Mouse (Mus musculus) heart, embryonic 16.5 days (tissue): ENCODE measurements around the gene Wdr83os. TPM values are rescaled to one million over a fixed set of nuclear protein-coding genes. Genes with fewer than 3 reads are reported as not detected.

Source experiments
- ATAC-seq: fragments of 200-750 bp; cut with Nextera tagmentation; replicated peaks from 2 replicates; pipeline ENCODE4 v1.8.0; 2017; ENCODE audit warnings: moderate number of reproducible peaks; ENCODE audit not compliant: insufficient read depth, low FRiP score; ENCODE audit errors: extremely low read depth
- H3K27ac ChIP-seq: fragments of 300-500 bp; sonication (generic); 2 replicates; pipeline ENCODE4 v1.5.1; 2014; ENCODE audit warnings: mild to moderate bottlenecking, low read length, control low read depth, moderate library complexity
- H3K27me3 ChIP-seq: fragments of 300-500 bp; sonication (generic); 2 replicates; pipeline ENCODE4 v1.6.1; 2014; ENCODE audit warnings: low read length, mixed read lengths; ENCODE audit not compliant: control insufficient read depth, insufficient read depth
- H3K36me3 ChIP-seq: fragments of 300-500 bp; sonication (generic); 2 replicates; pipeline ENCODE4 v1.6.1; 2014; ENCODE audit not compliant: control insufficient read depth, insufficient read depth
- H3K4me1 ChIP-seq: fragments of 300-500 bp; sonication (generic); 2 replicates; pipeline ENCODE4 v1.6.1; 2014; ENCODE audit warnings: low read length, mixed read lengths; ENCODE audit not compliant: control insufficient read depth, insufficient read depth
- H3K4me2 ChIP-seq: fragments of 300-500 bp; sonication (generic); 2 replicates; pipeline ENCODE4 v1.6.1; 2014; ENCODE audit warnings: low read depth, mild to moderate bottlenecking, control low read depth, low read length
- H3K4me3 ChIP-seq: fragments of 300-500 bp; sonication (generic); 2 replicates; pipeline ENCODE4 v1.5.1; 2014; ENCODE audit warnings: mild to moderate bottlenecking, control low read depth, low read length
- H3K9ac ChIP-seq: fragments of 300-500 bp; sonication (generic); 2 replicates; pipeline ENCODE4 v1.6.1; 2014; ENCODE audit warnings: low read length, control low read depth
- H3K9me3 ChIP-seq: fragments of 300-500 bp; sonication (generic); replicated peaks from 2 replicates; pipeline ENCODE4 v1.6.1; 2016; ENCODE audit warnings: low read length; ENCODE audit not compliant: control insufficient read depth
- WGBS: fragments of 180-500 bp; shearing (Covaris S2); extraction: QIAGEN DNeasy Blood & Tissue Kit; methylation state at CpG from one replicate; pipeline ENCODE4 v1.1.7; 2014; 5-methylcytosine and 5-hydroxymethylcytosine counted together
- polyA plus RNA-seq: library from polyadenylated mRNA; unstranded; fragments of >200 nt; fragmentation: Nextera tagmentation; extraction: Ambion mirVana; gene quantifications from 2 replicates; pipeline ENCODE4 v1.2.1, GENCODE M21; 2015

Wdr83os gene
- polyA plus RNA-seq, 1 experiment from 2014 or later, result 115 TPM

DNA sequence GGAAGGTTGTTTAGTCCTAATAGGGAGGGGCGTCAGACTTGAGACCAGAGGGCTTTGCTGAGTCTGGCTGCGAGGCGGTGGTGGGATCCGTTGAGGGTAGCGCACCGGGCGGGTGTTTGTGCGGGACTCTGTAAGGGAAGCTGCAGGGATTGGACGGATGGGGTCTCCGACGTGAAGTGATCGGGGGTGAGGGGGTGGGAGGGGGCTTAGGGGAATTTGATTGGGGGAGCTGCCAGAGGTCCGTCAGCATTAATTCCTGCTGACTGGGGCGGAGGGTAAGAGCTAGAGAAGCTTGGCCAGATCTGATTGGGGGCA, 43.2 kb upstream of the Wdr83os start:
- peaks cover 16% of the 10 kb centered on the region for H3K36me3 ChIP-seq
- peak overlapping the region; percentile 87 for H3K4me2 ChIP-seq
- H3K4me1 ChIP-seq, result peaks cover 20% of the 10 kb centered on the region
- H3K9me3 ChIP-seq, result no peaks in the 10 kb centered on the region
- peak overlapping the region; percentile 96 for H3K9ac ChIP-seq
- H3K27ac ChIP-seq, result peak overlapping the region; percentile 98
- ATAC-seq, result peak; percentile 11
- peak overlapping the region; percentile 95 for H3K4me3 ChIP-seq
- WGBS, result under 1% methylated on average over 14 of the region's 14 CpGs
- H3K27me3 ChIP-seq, result no peaks in the 10 kb centered on the region

DNA sequence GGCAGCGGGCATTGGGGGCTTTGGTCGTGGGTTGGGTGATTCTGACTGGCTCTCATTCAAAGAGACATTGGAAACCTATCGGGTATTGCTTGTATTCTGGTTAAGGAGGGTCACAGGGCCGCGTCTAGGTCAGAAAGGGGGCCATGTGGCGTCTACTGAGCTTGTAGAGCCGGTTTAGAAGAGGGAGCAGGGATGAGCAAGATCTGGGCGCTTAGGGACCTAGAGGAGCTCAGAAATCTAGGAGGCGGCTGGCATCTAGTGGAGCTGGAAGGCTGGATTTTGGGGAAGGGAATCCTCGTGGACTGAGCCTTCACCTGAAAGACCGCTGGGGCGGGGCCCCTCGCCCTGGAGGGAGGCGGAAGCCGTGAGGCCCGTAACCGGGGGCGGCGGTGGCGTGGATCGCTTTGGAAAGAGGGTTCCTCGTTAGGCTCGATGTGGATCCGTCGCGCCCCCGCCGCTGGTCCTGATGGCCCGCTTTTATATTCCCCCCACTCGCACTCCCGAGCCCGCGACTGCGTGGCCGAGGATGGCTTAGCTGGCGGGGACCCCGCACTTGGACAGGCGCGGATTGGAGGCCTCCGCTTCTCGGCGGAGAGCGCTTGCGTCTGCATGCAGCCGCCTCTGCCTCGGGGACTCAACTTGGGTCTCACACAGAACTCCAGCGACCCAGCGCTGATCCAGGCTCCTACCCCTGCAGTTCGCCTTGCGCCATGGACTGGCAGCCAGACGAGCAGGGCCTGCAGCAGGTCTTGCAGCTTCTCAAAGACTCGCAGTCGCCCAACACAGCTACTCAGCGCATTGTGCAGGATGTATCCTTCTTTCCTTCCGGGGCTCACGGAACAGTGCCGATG, 42.6 kb upstream of the Wdr83os start:
- Histone ChIP-seq H3K27ac (peak overlapping the region; percentile 98), H3K4me1 (peaks cover 20% of the 10 kb centered on the region), H3K36me3 (peaks cover 12% of the 10 kb centered on the region), H3K4me3 (peak overlapping the region; percentile 95), H3K9me3 (no peaks in the 10 kb centered on the region), H3K4me2 (peak overlapping the region; percentile 87), H3K27me3 (no peaks in the 10 kb centered on the region), H3K9ac (peak overlapping the region; percentile 96)
- under 1% methylated on average over 57 of the region's 57 CpGs for WGBS
- no peak for ATAC-seq

DNA sequence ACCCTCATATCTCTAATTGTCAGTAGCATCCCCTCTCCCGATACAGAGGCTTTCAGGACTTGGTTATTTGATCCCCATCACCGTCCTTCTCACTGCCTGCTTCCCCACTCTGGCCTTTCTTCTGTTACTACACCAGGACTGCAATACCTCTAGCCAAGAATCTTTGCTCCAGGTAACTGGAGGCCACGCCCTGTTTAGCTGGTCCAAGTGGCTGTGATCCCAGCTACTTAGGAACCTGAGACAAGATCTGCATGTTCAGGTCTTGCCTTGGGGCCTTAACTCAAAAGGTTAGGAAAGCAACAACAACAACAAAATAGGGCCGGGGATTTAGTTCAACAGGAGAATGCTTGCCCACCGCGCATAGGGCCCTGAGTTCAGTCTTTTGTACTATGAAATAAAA, 36.9 kb upstream of the Wdr83os start:
- H3K36me3 ChIP-seq, result peaks cover 55% of the 10 kb centered on the region
- 94% methylated on average over 6 of the region's 6 CpGs for WGBS

DNA sequence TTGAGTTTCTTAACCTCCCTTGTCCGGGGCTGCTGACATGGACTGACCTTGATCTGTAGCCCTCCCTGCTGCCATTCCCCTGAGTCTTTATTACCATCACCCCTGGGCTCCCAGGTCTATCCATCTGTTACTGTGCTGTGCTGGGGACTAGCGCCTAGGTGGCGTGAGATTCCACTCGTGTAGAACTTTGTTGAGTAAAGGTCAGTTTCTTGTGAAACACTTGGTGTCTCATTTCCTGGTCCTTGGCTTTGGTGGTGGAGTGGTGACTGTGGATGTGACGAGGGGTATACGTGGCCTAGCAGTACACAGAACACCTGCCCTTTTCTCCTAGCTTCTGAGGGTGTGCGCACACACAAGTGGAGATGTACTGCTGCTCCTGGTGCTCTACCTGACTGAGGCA, 23.2 kb upstream of the Wdr83os start:
- H3K36me3 ChIP-seq, result peaks cover 36% of the 10 kb centered on the region
- whole genome bisulfite sequencing, result 79% methylated on average over 7 of the region's 7 CpGs
- H3K4me1 ChIP-seq, result peaks cover 3% of the 10 kb centered on the region
- H3K4me3 ChIP-seq, result no peak overlapping the region
- H3K9ac ChIP-seq, result no peak overlapping the region
- H3K27ac ChIP-seq, result no peak overlapping the region
- H3K4me2 ChIP-seq, result no peak overlapping the region
- H3K9me3 ChIP-seq, result no peaks in the 10 kb centered on the region
- no peaks in the 10 kb centered on the region for H3K27me3 ChIP-seq
- no peak for ATAC-seq

More for the DNA sequence above, 36.9 kb upstream of the Wdr83os start:
- peaks cover 4% of the 10 kb centered on the region for H3K4me1 ChIP-seq
- H3K4me3 ChIP-seq, result no peak overlapping the region
- H3K27me3 ChIP-seq, result no peaks in the 10 kb centered on the region
- H3K9me3 ChIP-seq, result no peaks in the 10 kb centered on the region
- no peak overlapping the region for H3K27ac ChIP-seq
- H3K4me2 ChIP-seq, result no peak overlapping the region
- H3K9ac ChIP-seq, result no peak overlapping the region
- ATAC-seq, result no peak

DNA sequence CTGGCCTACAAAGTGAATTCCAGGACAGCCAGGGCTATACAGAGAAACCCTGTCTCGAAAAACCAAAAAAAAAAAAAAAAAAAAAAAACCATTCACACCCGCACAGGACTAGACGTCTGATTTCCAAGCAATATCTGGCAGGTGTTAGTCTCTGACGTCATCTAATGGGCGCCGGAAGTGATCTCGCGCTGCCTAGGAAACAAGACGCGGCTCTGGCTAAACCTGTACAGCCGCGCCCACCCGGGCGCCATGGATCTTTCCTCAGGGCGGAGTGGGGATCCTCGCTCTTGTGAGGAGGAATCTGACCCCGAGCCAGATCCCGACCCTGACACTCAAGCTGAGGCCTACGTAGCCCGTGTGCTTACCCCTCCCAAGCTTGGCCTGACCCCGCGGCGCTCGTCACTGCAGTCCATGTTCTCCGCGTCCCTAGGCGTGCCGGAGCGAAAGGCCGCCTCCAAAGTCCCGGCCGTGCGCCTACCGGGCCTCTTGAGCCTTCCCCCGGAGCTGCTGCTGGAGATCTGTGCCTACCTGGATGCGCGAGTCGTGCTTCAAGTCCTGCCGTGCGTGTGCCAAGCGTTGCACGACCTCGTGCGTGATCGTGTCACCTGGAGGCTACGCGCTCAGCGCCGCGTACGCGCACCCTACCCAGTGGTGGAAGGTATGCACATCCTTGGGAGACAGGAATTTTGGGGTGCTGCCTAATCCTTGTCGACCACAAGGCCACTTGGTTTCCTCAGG, 20.5 kb upstream of the Wdr83os start, which contains the start of gene Fbxw9:
Gene Fbxw9 (plus strand): TSS at position 177 of the 738 bp plus-strand sequence.
- H3K27me3 ChIP-seq, result no peaks in the 10 kb centered on the region
- WGBS, result under 1% methylated on average over 52 of the region's 53 CpGs
- H3K4me2 ChIP-seq, result peak within 1 kb of the TSS; percentile 84
- peaks cover 13% of the 10 kb centered on the region for H3K36me3 ChIP-seq
- peak within 1 kb of the TSS; percentile 67 for H3K4me3 ChIP-seq
- peak within 1 kb of the TSS; percentile 72 for H3K9ac ChIP-seq
- peaks cover 3% of the 10 kb centered on the region for H3K4me1 ChIP-seq
- no peak within 1 kb of the TSS for H3K27ac ChIP-seq
- no peaks in the 10 kb centered on the region for H3K9me3 ChIP-seq
- ATAC-seq, result peak; percentile 90

DNA sequence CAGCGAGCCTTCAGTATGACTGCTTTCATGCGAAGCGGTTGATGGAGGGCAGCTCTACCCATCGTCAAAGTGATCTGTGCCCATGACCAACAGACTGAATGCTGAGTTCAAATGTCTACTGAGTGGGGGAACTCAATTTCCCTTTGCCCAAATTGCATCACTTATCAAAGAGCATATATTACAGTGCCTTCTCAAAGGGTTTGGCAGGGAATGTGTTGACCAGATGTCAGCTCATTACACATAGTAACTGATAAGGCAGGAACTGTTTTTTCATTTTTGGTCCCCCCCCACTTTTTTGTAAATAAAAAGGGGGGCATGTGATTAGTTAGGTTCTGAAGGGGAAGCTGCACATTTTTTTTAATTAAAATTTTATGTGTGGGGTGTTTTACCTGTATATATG, 17.9 kb upstream of the Wdr83os start:
- WGBS, result 94% methylated on average over 4 of the region's 4 CpGs
- H3K9me3 ChIP-seq, result no peaks in the 10 kb centered on the region
- peaks cover 3% of the 10 kb centered on the region for H3K36me3 ChIP-seq
- no peak overlapping the region for H3K4me2 ChIP-seq
- H3K4me1 ChIP-seq, result peaks cover 3% of the 10 kb centered on the region
- H3K27me3 ChIP-seq, result no peaks in the 10 kb centered on the region
- ATAC-seq, result no peak
- H3K9ac ChIP-seq, result no peak overlapping the region
- H3K27ac ChIP-seq, result no peak overlapping the region
- H3K4me3 ChIP-seq, result no peak overlapping the region

DNA sequence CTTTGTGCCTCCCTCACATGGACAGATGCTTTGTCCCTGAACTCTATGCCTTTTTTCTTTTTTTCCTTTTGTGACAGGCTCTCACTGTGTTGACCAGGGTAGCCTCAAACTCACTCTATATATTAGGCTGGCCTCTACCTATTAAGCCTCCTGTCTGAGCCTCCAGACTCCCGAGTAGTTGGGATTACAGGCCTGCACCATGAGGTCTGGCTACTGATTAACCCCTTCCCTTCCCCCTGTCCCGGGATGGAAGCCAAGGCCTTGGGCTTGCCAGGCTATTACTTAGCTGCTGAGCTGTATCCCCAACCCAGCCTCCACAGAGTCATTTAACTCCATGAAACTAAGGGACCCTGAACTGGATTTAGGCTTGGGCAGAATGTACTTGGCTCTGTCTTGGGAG, 15.3 kb upstream of the Wdr83os start:
- 33% methylated on average over 2 of the region's 2 CpGs for WGBS
- Histone ChIP-seq H3K4me1 (peaks cover 3% of the 10 kb centered on the region), H3K36me3 (peaks cover 3% of the 10 kb centered on the region), H3K9ac (no peak overlapping the region), H3K4me2 (no peak overlapping the region), H3K4me3 (no peak overlapping the region), H3K27ac (no peak overlapping the region), H3K27me3 (no peaks in the 10 kb centered on the region), H3K9me3 (no peaks in the 10 kb centered on the region)
- ATAC-seq, result no peak

DNA sequence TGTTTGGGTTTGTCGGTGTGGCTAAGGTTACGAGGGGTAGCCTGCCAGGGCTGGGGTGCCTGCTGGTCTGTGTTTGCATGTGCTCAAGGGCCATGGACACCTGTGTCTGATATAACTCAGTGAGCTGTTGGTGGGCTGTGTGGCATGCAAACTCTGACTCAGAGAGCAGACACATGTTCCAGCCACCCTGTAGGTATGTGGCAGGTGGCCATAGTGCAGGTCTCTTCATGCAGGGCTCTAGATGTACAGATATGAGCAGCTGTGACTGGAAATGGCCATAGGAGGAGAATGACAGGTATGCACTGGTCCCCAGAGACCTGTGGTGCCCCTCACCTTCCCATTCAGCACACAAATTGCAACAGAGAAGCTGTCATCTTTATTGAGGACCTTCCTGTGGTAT, 13.4 kb upstream of the Wdr83os start:
- Histone ChIP-seq H3K9ac (no peak overlapping the region), H3K4me3 (no peak overlapping the region), H3K27me3 (no peaks in the 10 kb centered on the region), H3K4me1 (0 out of 2 replicates have a peak, but pooled peaks cover 3% of the 10 kb centered on the region), H3K9me3 (no peaks in the 10 kb centered on the region), H3K36me3 (peaks cover 3% of the 10 kb centered on the region), H3K27ac (no peak overlapping the region), H3K4me2 (no peak overlapping the region)
- no peak for ATAC-seq
- 93% methylated on average over 2 of the region's 2 CpGs for WGBS

DNA sequence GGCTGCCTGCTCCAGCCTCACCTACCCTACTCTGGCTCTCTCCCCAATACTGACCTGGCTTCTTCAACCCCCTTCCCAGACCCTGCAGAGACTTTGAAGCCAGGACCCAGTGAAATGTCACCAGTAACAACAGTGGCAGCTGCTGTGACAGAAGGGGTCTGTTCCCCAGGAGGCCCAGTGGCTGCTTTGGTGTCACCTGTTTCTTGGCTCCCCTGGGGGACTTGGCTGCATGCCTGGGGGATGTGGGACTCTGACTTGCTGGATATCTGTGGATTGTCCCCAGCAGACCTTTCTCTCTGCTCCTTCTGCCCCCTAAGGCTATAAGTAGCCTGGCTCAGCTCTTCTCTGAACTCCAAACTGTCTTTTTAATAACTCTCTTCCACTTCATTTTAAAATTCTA, 12.6 kb upstream of the Wdr83os start, which contains the start of gene Gm5741:
Gene Gm5741 (minus strand): TSS at position 1 of the 400 bp plus-strand sequence.
- no peaks in the 10 kb centered on the region for H3K27me3 ChIP-seq
- H3K4me2 ChIP-seq, result no peak within 1 kb of the TSS
- no peak within 1 kb of the TSS for H3K4me3 ChIP-seq
- no peak within 1 kb of the TSS for H3K27ac ChIP-seq
- H3K36me3 ChIP-seq, result no peaks in the 10 kb centered on the region
- H3K9ac ChIP-seq, result no peak within 1 kb of the TSS
- no peak for ATAC-seq
- no peaks in the 10 kb centered on the region for H3K9me3 ChIP-seq
- H3K4me1 ChIP-seq, result peaks cover 9% of the 10 kb centered on the region
